Mouse (Mus musculus) activated CD4-positive, CD25-positive, alpha-beta regulatory T cell, adult 4 months (primary cell): ENCODE results near the gene Cdc42bpa. TPM values are rescaled to one million over a fixed set of nuclear protein-coding genes. Genes with fewer than 3 reads are reported as not detected.

Experiments
- ATAC-seq: one replicate; pipeline ENCODE4 v1.8.0; 2017
- polyA plus RNA-seq, 2 experiments: library from polyadenylated mRNA; unstranded; fragments of 100-300 nt; shearing (Covaris generic); gene quantifications; one replicate each; pipeline ENCODE4 v1.2.1; 2017

The Cdc42bpa gene
- polyA plus RNA-seq, 2 experiments from 2014 or later: 0.25 TPM; not detected in 1

DNA sequence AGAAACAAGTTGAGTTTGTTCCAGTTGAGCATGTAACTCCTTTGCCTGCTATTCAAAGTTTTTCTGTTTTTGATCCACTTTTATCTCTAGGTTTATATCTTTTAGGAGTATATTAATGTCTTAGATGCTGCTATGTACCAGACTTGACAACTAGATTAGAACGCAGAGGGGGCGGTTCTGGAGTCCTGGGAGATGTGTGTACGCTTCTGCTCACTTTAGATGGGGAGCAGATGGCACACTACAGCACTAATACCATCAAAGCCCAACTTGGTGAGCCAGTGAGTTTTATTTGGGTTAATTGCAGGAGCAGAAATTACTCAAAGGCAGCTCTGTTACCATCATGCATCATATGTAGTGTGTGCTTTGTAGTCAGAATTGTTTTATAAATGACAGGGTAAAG lies 77.2 kb downstream of the Cdc42bpa start:
- ATAC-seq: no peak

GRCm38 (mm10) chr1:180044160-180044559 lies 83.9 kb downstream of the Cdc42bpa start:
- ATAC-seq: no peak

GRCm38 (mm10) chr1:180045172-180045571 lies 84.9 kb downstream of the Cdc42bpa start:
- no peak for ATAC-seq

DNA sequence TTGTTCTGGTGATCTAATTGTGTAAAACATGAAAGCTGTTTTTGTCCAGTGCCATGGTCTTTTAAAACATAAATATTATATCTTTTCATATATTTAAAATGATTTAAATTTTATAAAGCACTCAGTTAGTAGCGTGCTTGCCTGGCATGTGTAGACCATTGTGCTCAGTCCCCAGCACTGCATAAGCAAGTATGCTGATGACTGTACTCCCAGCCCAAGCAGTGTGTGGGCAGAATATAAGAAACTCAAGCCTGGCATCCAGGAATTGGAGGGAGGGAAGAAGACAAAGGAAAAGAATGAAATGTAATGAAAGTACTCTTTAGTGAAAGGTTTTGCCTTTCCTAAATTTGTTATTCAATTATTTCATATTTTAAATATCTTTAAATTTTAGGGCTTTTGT lies 128.9 kb downstream of the Cdc42bpa start:
- no peak for ATAC-seq

- ATAC-seq: no peak
Observed at GRCm38 (mm10) chr1:180098426-180098825, 138.2 kb downstream of the Cdc42bpa start.

GRCm38 (mm10) chr1:180104567-180104966 lies 144.3 kb downstream of the Cdc42bpa start:
- no peak for ATAC-seq

- ATAC-seq: no peak
Observed at GRCm38 (mm10) chr1:180109050-180109449, 148.8 kb downstream of the Cdc42bpa start.

GRCm38 (mm10) chr1:180116525-180116924 lies 156.3 kb downstream of the Cdc42bpa start:
- no peak for ATAC-seq

- no peak for ATAC-seq
Observed at GRCm38 (mm10) chr1:180118233-180118632, 158.0 kb downstream of the Cdc42bpa start.

GRCm38 (mm10) chr1:180128077-180128792 lies 168.0 kb downstream of the Cdc42bpa start:
- no peak for ATAC-seq

GRCm38 (mm10) chr1:180131402-180131801 lies 171.1 kb downstream of the Cdc42bpa start:
- no peak for ATAC-seq

- ATAC-seq: no peak
Observed at GRCm38 (mm10) chr1:180132187-180132586, 171.9 kb downstream of the Cdc42bpa start.

DNA sequence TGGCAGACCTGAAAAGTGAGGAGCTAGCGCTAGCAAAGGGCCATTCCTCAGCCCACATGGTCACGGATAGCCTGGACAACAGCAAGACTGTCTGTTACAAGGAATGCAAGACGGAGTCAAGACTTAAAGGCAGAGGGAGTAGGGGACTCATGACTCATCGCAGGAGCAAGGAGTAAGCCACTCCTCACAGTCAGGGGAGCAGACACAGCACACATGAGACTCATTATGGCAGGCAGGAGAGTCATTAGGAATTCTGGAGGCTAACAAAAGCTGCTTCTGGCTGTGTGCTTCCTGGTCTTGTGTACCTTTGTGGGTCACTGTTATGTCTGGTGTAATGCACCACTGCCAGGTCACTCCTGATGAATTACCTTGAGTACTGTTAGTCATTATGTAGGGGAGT lies 178.9 kb downstream of the Cdc42bpa start:
- ATAC-seq: no peak

GRCm38 (mm10) chr1:180140970-180141369 lies 180.7 kb downstream of the Cdc42bpa start:
- ATAC-seq: no peak

- no peak for ATAC-seq
Observed at GRCm38 (mm10) chr1:180148036-180148435, 187.8 kb downstream of the Cdc42bpa start.

- ATAC-seq: no peak
Observed at GRCm38 (mm10) chr1:180148563-180148962, 188.3 kb downstream of the Cdc42bpa start.

- no peak for ATAC-seq
Observed at GRCm38 (mm10) chr1:180151191-180151590, 190.9 kb downstream of the Cdc42bpa start.

DNA sequence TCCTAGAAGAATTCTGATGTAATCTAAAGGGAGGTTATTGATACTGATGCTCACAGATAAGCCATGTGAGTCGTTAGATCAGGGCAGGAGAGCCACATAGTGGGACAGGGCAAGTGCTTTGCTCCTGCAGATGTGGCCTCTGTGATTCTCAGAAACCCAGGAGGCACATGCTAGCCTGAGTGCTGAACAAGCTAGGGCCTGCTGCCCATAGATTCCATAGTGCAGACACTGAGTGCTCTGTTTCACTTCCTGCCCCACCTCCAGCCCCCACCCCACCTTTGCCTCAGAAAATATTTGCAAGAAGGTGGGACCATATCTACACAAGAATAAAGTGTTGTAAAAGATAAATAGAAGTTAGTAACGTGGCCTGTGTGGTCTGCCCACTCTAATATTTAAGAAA lies 198.4 kb downstream of the Cdc42bpa start:
- ATAC-seq: no peak

DNA sequence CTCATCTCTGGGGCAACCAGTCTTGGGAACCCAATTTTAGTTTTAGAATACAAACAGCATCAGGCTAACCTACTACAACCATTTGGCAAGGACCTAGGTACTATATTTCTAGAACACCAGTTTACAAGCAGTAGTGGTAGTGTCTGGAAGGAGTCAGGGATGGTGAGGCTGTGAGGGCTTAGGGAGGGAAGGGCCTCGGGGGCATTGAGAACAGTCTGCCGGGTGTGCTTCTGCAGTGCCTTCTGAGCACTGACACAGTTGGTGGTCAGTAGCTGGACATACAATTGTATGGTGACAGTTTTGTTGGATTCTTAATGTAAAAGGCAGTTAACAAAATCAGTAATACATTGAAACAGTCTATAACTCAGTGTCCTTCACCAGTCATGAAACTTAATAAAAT lies 200.3 kb downstream of the Cdc42bpa start:
- no peak for ATAC-seq

GRCm38 (mm10) chr1:180161160-180161559 lies 200.9 kb downstream of the Cdc42bpa start:
- no peak for ATAC-seq

- ATAC-seq: no peak
Observed at GRCm38 (mm10) chr1:180161566-180162355, 201.5 kb downstream of the Cdc42bpa start.

GRCm38 (mm10) chr1:180162986-180163385 lies 202.7 kb downstream of the Cdc42bpa start:
- no peak for ATAC-seq

GRCm38 (mm10) chr1:180166533-180166932 lies 206.3 kb downstream of the Cdc42bpa start:
- ATAC-seq: no peak

- ATAC-seq: no peak
Observed at GRCm38 (mm10) chr1:180168294-180168693, 208.0 kb downstream of the Cdc42bpa start.
